Mouse (Mus musculus) thymus, adult 2 months (tissue): ENCODE results near the gene H2al3.

Source experiments
- CTCF ChIP-seq: fragments of 200-500 bp; IDR thresholded peaks from 2 replicates; pipeline ENCODE4 v1.5.1; 2012; ENCODE audit warnings: mild to moderate bottlenecking, control low read depth, low read length, moderate library complexity, borderline replicate concordance; ENCODE audit not compliant: control insufficient read depth, poor library complexity, insufficient read depth; ENCODE audit errors: extremely low read depth
- POLR2A ChIP-seq: fragments of 200-500 bp; IDR thresholded peaks from 2 replicates; pipeline ENCODE4 v1.6.1; 2012; ENCODE audit warnings: mild to moderate bottlenecking, low read length, control low read depth, moderate library complexity; ENCODE audit not compliant: control insufficient read depth, poor library complexity, insufficient read depth; ENCODE audit errors: extremely low read depth

DNA sequence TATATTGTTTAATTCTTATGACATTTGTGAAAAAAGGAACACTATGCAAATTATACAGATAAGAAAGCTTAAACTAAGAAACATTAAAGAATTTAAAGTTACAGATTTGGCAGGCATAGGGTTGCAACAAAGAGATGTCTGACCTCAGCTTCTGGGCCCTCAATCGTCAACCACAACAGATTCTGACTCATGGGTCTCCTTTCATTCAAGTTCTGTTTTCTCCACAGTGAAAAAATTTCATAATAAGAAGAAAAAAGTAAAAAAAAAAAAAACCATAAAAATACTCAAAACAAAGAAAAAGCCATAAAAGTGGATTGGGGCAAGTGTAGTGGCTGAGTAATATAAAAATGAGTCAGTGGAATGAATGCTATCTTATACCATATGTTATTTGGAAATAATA lies 39.4 kb upstream of the H2al3 start:
- TF ChIP-seq POLR2A (no peak), CTCF (no peak)
